Mouse (Mus musculus) heart, adult 2 months (tissue): ENCODE measurements at regions not wholly inside any gene's neighbourhood (a gene's known extent, or its start where the extent isn't known, plus 50 kb on each side); places are given as distances from the start of the nearest gene placed in this dataset.

ENCODE experiments used
- DNase-seq, 2 experiments: peaks; one replicate each; pipeline ENCODE4 v3.0.0; 2021
- H3K27ac ChIP-seq: fragments of 200-600 bp; 2 replicates; pipeline ENCODE4 v1.8.1; 2022
- H3K27me3 ChIP-seq: fragments of 200-500 bp; 2 replicates; pipeline ENCODE4 v1.6.1; 2012; ENCODE audit warnings: mild to moderate bottlenecking, low read length, inconsistent platforms, mixed read lengths; ENCODE audit not compliant: control insufficient read depth, insufficient read depth
- H3K36me3 ChIP-seq: fragments of 200-500 bp; 2 replicates; pipeline ENCODE4 v1.6.1; 2012; ENCODE audit warnings: low read length, inconsistent platforms; ENCODE audit not compliant: control insufficient read depth, insufficient read depth
- H3K4me1 ChIP-seq: fragments of 200-500 bp; 2 replicates; pipeline ENCODE4 v1.6.1; 2011; ENCODE audit warnings: low read length; ENCODE audit not compliant: control insufficient read depth, insufficient read depth
- H3K4me3 ChIP-seq: fragments of 200-600 bp; 2 replicates; pipeline ENCODE4 v1.8.1; 2022
- H3K79me2 ChIP-seq: fragments of 200-500 bp; replicated peaks from 2 replicates; pipeline ENCODE4 v1.6.1; 2012; ENCODE audit warnings: mild to moderate bottlenecking, inconsistent platforms, low read length, moderate library complexity, mixed read lengths; ENCODE audit not compliant: control insufficient read depth, insufficient read depth
- H3K9ac ChIP-seq: fragments of 200-500 bp; 2 replicates; pipeline ENCODE4 v1.6.1; 2012; ENCODE audit warnings: low read depth, mild to moderate bottlenecking, control low read depth, inconsistent platforms, low read length, mixed read lengths
- CTCF ChIP-seq: fragments of 200-600 bp; IDR thresholded peaks from 2 replicates; pipeline ENCODE4 v1.8.1; 2022; ENCODE audit warnings: antibody characterized with exemption, mild to moderate bottlenecking, moderate library complexity
- EP300 ChIP-seq: fragments of 200-500 bp; IDR thresholded peaks from 2 replicates; pipeline ENCODE4 v1.6.1; 2011; ENCODE audit warnings: low read depth, low read length, control low read depth; ENCODE audit not compliant: insufficient read depth
- POLR2A ChIP-seq: fragments of 200-500 bp; IDR thresholded peaks from 2 replicates; pipeline ENCODE4 v1.6.1; 2011; ENCODE audit warnings: mild to moderate bottlenecking, low read depth, low read length, control low read depth; ENCODE audit not compliant: insufficient read depth
- WGBS: fragments of 180-500 bp; shearing (Covaris S2); methylation state at CpG from one replicate; pipeline ENCODE4 v1.1.7; 2018; 5-methylcytosine and 5-hydroxymethylcytosine counted together
- intact Hi-C: fragments of 180-260 bp; cut with DNase I; formaldehyde crosslinking; loops from one replicate; pipeline ENCODE4 v1.15.1; 2025

DNA sequence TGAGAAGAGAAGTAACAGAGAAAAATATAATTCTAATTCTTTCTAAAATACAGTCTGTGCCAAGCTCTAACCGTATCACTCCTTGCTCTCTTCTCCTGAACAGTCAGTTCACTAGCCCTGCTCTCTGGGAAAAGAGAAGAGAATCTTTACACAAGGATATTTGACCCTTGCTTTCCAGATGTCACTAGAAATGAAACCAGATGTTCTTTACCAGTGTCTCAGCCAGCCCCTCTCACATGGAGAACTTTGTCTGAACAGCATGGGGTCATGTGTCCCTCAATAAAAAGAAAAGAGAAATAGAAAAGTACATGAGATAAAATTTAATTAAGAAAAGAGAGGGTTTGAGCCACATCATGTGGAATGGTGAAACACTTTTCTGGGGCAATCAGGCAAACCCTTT lies 91.3 kb upstream of the Hddc2 start:
- Histone ChIP-seq H3K36me3 (no peaks in the 10 kb centered on the region), H3K27me3 (no peaks in the 10 kb centered on the region), H3K9ac (no peak overlapping the region), H3K4me3 (no peak overlapping the region), H3K4me1 (peaks cover 1% of the 10 kb centered on the region; the same call in 1 of the 2 replicates), H3K79me2 (no peaks in the 10 kb centered on the region), H3K27ac (no peak overlapping the region)
- no peak for TF ChIP-seq CTCF
- no peak for TF ChIP-seq POLR2A
- TF ChIP-seq EP300: no peak
- 56% methylated on average over 1 of the region's 1 CpGs for WGBS
- DNase-seq: no peak
- intact Hi-C loops: no loop called here

DNA sequence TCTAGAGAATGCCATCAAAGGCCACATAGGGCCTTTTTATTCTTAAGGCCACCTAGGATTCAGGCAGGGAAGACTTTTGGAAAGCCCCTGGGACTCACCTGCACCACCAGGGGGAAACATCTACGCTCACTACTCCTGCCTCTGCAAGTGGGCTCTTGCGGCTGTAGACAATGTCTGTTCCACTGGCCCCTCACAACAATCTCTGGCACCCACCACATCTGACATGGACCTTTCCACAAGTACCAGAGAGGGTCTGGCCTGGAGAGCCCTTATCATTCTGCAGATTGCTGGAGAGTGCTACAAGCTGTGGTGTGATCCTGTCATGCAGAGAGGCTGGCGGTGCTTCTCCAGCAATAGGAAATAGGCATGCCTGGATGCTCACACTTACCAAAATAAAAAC lies 84.1 kb upstream of the Hddc2 start:
- no peak for DNase-seq
- H3K79me2 ChIP-seq: no peaks in the 10 kb centered on the region
- no peak overlapping the region for H3K4me3 ChIP-seq
- H3K27me3 ChIP-seq: no peaks in the 10 kb centered on the region
- intact Hi-C loops: no loop called here
- peaks cover 1% of the 10 kb centered on the region; the same call in 1 of the 2 replicates for H3K4me1 ChIP-seq
- no peak overlapping the region for H3K27ac ChIP-seq
- H3K9ac ChIP-seq: no peak overlapping the region
- no peaks in the 10 kb centered on the region for H3K36me3 ChIP-seq
- 53% methylated on average over 3 of the region's 3 CpGs for WGBS
- peak; percentile 25 for TF ChIP-seq CTCF
- TF ChIP-seq POLR2A: no peak
- no peak for TF ChIP-seq EP300

DNA sequence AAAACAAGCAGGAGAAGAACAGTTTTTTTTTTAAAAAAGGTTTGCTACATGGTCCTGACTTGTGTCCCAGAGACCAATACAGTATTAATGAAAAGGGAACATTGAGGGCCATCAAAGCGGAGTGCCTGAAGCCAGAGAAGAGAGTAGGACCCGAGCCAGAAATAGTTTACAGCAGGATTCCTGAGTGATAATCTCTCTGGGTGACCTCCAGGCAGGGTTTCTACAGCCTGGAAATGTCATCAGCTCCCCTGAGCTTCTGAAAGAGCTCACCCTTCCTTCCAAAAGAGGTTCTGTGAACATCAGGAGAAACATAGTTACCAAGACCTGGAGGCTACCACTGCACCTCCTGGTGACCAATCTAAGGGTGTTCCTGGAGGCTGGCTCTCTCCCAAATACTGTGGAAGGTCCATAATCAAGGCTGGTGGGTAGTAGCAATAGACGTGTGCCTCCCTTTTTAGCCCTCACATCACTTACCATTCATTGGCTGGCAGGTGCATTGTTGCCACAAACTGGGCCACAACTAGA lies 70.7 kb upstream of the Hddc2 start:
- Histone ChIP-seq H3K79me2 (no peaks in the 10 kb centered on the region), H3K4me1 (peaks cover 2% of the 10 kb centered on the region; the same call in 1 of the 2 replicates), H3K27me3 (no peaks in the 10 kb centered on the region), H3K9ac (no peak overlapping the region), H3K36me3 (no peaks in the 10 kb centered on the region), H3K4me3 (no peak overlapping the region), H3K27ac (no peak overlapping the region)
- 27% methylated on average over 3 of the region's 3 CpGs for WGBS
- TF ChIP-seq CTCF (no peak), EP300 (no peak)
- intact Hi-C loops: no loop called here
- no peak for DNase-seq

DNA sequence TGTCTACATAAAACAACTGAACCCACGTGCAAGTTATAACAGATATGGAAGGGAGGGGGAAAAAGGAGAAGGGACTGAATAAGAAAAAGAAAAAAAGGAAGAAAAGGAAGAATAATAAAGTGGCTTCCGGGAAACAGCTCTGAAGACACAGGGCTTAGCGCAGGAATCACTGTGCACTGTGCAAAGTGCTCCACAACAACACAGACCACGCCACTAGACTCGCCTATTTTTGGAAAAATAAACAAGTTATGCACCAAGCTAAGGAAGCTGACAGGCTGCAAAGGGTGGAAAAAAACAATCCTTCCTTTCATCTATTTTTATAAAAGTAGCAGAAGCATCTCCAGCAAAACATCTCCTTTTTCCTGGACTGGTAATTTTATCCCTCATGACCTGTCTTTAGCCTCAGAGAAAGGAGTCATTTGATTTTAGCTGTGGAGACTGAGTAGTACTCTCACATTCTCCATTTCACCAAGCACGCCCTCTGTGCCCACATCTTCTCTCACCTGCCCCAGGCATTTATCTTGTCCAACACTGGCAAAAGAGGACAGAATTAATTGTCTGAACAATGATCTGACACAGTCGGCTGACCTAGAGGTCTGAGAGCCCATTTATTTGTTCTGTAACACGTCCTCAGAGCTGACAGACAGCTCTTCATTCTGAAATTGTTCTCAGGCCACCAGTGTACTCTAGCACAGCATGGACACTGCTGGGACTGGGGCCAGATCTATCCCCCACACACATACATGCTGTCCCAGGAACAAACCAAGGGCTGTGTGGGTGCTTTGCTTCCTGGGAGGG lies 60.4 kb upstream of the Hddc2 start:
- no peak overlapping the region for H3K9ac ChIP-seq
- intact Hi-C loops: no loop called here
- 42% methylated on average over 8 of the region's 8 CpGs for WGBS
- no peak for TF ChIP-seq EP300
- TF ChIP-seq POLR2A: no peak
- TF ChIP-seq CTCF: no peak
- no peaks in the 10 kb centered on the region for H3K27me3 ChIP-seq
- H3K27ac ChIP-seq: no peak overlapping the region; the same call in 1 of the 2 replicates
- no peaks in the 10 kb centered on the region for H3K79me2 ChIP-seq
- H3K4me3 ChIP-seq: no peak overlapping the region
- peaks cover 3% of the 10 kb centered on the region; the same call in 1 of the 2 replicates for H3K4me1 ChIP-seq
- no peak for DNase-seq
- no peaks in the 10 kb centered on the region for H3K36me3 ChIP-seq

GRCm38 (mm10) chr10:31256934-31257333 lies 56.2 kb upstream of the Hddc2 start:
- no peak overlapping the region for H3K4me3 ChIP-seq
- H3K79me2 ChIP-seq: no peaks in the 10 kb centered on the region
- H3K27ac ChIP-seq: no peak overlapping the region
- no peak for DNase-seq
- H3K36me3 ChIP-seq: no peaks in the 10 kb centered on the region
- H3K9ac ChIP-seq: no peak overlapping the region
- peaks cover 6% of the 10 kb centered on the region; the same call in 1 of the 2 replicates for H3K4me1 ChIP-seq
- TF ChIP-seq CTCF (no peak), EP300 (no peak), POLR2A (no peak)
- 58% methylated on average over 1 of the region's 1 CpGs for WGBS
- intact Hi-C loops: no loop called here
- no peaks in the 10 kb centered on the region for H3K27me3 ChIP-seq

GRCm38 (mm10) chr10:31257611-31258010 lies 55.6 kb upstream of the Hddc2 start:
- Histone ChIP-seq H3K9ac (no peak overlapping the region), H3K4me1 (peaks cover 6% of the 10 kb centered on the region; the same call in 1 of the 2 replicates), H3K4me3 (no peak overlapping the region), H3K36me3 (no peaks in the 10 kb centered on the region), H3K27ac (no peak overlapping the region), H3K79me2 (no peaks in the 10 kb centered on the region), H3K27me3 (no peaks in the 10 kb centered on the region)
- intact Hi-C loops: no loop called here
- DNase-seq: no peak
- WGBS: 65% methylated on average over 1 of the region's 1 CpGs
- no peak for TF ChIP-seq EP300
- no peak for TF ChIP-seq POLR2A
- TF ChIP-seq CTCF: no peak
